Mouse (Mus musculus) neural tube, embryonic 15.5 days (tissue): Measurements from ENCODE around the gene Olfr1211. TPM values are rescaled to one million over a fixed set of nuclear protein-coding genes. Genes with fewer than 3 reads are reported as not detected.

Experiments
- ATAC-seq: fragments of 200-750 bp; cut with Nextera tagmentation; 2 replicates; pipeline ENCODE4 v1.8.0; 2017; ENCODE audit warnings: mild to moderate bottlenecking, moderate TSS enrichment, moderate library complexity; ENCODE audit not compliant: low FRiP score
- H3K27ac ChIP-seq: fragments of 300-500 bp; sonication (generic); replicated peaks from 2 replicates; pipeline ENCODE4 v1.5.1; 2015; ENCODE audit warnings: mild to moderate bottlenecking, inconsistent platforms
- H3K27me3 ChIP-seq: fragments of 300-500 bp; sonication (generic); replicated peaks from 2 replicates; pipeline ENCODE4 v1.6.1; 2015; ENCODE audit warnings: inconsistent platforms
- H3K36me3 ChIP-seq: fragments of 300-500 bp; sonication (generic); 2 replicates; pipeline ENCODE4 v1.6.1; 2015; ENCODE audit warnings: inconsistent platforms
- H3K4me1 ChIP-seq: fragments of 300-500 bp; sonication (generic); 2 replicates; pipeline ENCODE4 v1.6.1; 2015; ENCODE audit warnings: inconsistent platforms
- H3K4me2 ChIP-seq: fragments of 300-500 bp; sonication (generic); 2 replicates; pipeline ENCODE4 v1.6.1; 2015; ENCODE audit warnings: inconsistent platforms, mild to moderate bottlenecking, moderate library complexity
- H3K4me3 ChIP-seq: fragments of 300-500 bp; sonication (generic); replicated peaks from 2 replicates; pipeline ENCODE4 v1.5.1; 2015; ENCODE audit warnings: mild to moderate bottlenecking, inconsistent platforms
- H3K9ac ChIP-seq: fragments of 300-500 bp; sonication (generic); replicated peaks from 2 replicates; pipeline ENCODE4 v1.6.1; 2015; ENCODE audit warnings: mild to moderate bottlenecking, inconsistent platforms
- H3K9me3 ChIP-seq: fragments of 300-500 bp; sonication (generic); replicated peaks from 2 replicates; pipeline ENCODE4 v1.6.1; 2016; ENCODE audit warnings: inconsistent platforms
- WGBS: fragments of 180-500 bp; shearing (Covaris S2); methylation state at CpG from one replicate; pipeline ENCODE4 v1.1.7; 2015; ENCODE audit warnings: mixed read lengths; 5-methylcytosine and 5-hydroxymethylcytosine counted together
- polyA plus RNA-seq: library from polyadenylated mRNA; unstranded; fragments of >200 nt; fragmentation: Nextera tagmentation; extraction: Ambion mirVana; gene quantifications from 2 replicates; pipeline ENCODE4 v1.2.1, GENCODE M21; 2015

Gene Olfr1211
- polyA plus RNA-seq: not detected in 2 replicates

DNA sequence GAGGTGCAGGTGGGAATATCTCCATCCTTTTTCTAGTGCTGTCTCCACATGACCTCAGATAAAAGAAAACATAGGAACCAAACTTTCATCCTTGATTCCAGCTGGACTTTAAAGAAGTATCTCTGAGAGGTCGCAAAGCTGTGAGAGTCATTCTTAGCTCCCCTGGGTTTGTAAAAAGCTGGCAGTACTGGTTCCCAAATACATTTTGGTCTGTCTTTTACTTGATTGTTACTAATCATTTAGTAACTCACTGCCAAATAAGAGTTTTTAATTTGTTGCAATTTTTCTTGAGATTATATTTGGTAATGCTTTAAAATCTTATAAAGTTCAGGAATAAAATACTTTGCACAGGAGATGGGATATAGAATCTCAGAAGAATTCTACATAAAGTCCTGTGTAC is at the start of gene Olfr1211:
Olfr1211 (minus strand) TSS at position 101 of the 400 bp plus-strand sequence.
- H3K27me3 ChIP-seq: no peaks in the 10 kb centered on the region
- no peak within 1 kb of the TSS for H3K9ac ChIP-seq
- H3K4me1 ChIP-seq: no peaks in the 10 kb centered on the region
- no peaks in the 10 kb centered on the region for H3K9me3 ChIP-seq
- no peaks in the 10 kb centered on the region for H3K36me3 ChIP-seq
- no peak for ATAC-seq
- no peak within 1 kb of the TSS for H3K4me2 ChIP-seq
- 91% methylated on average over 1 of the region's 1 CpGs for WGBS
- no peak within 1 kb of the TSS for H3K4me3 ChIP-seq
- no peak within 1 kb of the TSS for H3K27ac ChIP-seq

DNA sequence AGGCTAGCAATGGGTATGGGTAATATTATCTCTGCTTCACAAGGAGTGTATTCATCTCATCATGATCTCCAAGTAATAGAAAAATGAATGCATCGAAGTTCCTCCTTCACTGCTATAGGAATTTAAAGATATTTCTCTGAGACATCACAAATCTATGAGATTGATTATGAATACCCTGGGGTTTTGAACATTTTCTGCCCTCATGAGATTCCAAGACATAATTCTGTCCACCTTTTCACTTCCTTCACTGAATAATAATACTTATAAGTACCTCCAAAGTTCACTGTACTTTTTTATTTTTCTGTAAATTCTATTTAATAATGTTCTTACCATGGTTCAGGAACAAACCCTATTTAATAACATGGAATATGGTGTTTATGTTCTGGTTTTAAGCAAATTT is 42.3 kb upstream of the Olfr1211 start, which contains the start of gene Gm13762:
Gm13762 (minus strand) TSS at position 101 of the 400 bp plus-strand sequence.
- Histone ChIP-seq H3K9ac (no peak within 1 kb of the TSS), H3K27ac (no peak within 1 kb of the TSS), H3K27me3 (no peaks in the 10 kb centered on the region), H3K9me3 (no peaks in the 10 kb centered on the region), H3K4me1 (no peaks in the 10 kb centered on the region), H3K4me2 (no peak within 1 kb of the TSS), H3K36me3 (no peaks in the 10 kb centered on the region), H3K4me3 (no peak within 1 kb of the TSS)
- no peak for ATAC-seq
- 82% methylated on average over 1 of the region's 1 CpGs for WGBS

DNA sequence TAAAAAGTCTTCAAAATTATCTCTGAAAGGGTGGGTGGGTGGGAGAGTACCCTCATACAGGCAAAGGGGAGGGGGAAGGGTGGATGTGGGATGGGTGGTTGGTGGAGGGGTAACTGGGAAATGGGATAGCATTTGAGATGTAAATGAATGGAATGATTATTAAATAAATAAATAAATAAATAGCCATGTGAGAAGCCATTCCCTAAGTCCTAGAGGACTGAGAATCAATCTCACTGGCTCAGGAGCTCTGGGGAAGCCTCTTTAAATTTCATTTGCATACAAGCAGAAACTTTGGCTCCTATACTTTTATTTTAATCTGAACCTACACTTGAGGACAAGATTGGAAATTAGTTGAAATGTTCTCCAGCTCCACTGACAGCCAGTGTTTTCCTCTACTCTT is 15.8 kb upstream of the Olfr1211 start, which contains the start of gene Olfr1212:
Olfr1212 (plus strand) TSS at position 301 of the 400 bp plus-strand sequence.
- H3K4me3 ChIP-seq: no peak within 1 kb of the TSS
- no peak for ATAC-seq
- no peaks in the 10 kb centered on the region for H3K9me3 ChIP-seq
- no peaks in the 10 kb centered on the region for H3K36me3 ChIP-seq
- no peaks in the 10 kb centered on the region for H3K27me3 ChIP-seq
- no peak within 1 kb of the TSS for H3K27ac ChIP-seq
- H3K4me1 ChIP-seq: no peaks in the 10 kb centered on the region
- no peak within 1 kb of the TSS for H3K9ac ChIP-seq
- no peak within 1 kb of the TSS for H3K4me2 ChIP-seq

DNA sequence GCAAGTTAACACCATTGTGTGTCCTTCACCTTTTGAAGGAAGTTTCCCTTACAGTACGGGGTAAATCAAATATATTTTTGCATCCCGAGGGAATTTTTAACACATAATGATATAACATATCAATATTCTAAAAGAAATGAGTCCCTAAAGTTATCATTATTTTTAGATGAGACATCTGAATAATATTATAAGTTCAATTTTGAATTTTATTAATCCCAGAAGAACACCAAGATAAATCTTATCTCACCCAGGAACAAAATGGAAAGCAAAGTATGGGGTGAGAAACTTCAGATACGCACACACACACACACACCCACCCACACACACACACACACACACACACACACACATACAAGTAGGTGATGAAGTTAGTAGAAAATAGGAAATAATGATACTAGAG is 22.9 kb downstream of the Olfr1211 start, which contains the start of gene Olfr1209:
Olfr1209 (minus strand) TSS at position 101 of the 400 bp plus-strand sequence.
- H3K9me3 ChIP-seq: no peaks in the 10 kb centered on the region
- no peak within 1 kb of the TSS for H3K4me3 ChIP-seq
- H3K4me2 ChIP-seq: no peak within 1 kb of the TSS
- H3K9ac ChIP-seq: no peak within 1 kb of the TSS
- H3K27me3 ChIP-seq: no peaks in the 10 kb centered on the region
- H3K36me3 ChIP-seq: no peaks in the 10 kb centered on the region
- no peak within 1 kb of the TSS for H3K27ac ChIP-seq
- no peaks in the 10 kb centered on the region for H3K4me1 ChIP-seq
- ATAC-seq: no peak
- WGBS: 92% methylated on average over 3 of the region's 3 CpGs

DNA sequence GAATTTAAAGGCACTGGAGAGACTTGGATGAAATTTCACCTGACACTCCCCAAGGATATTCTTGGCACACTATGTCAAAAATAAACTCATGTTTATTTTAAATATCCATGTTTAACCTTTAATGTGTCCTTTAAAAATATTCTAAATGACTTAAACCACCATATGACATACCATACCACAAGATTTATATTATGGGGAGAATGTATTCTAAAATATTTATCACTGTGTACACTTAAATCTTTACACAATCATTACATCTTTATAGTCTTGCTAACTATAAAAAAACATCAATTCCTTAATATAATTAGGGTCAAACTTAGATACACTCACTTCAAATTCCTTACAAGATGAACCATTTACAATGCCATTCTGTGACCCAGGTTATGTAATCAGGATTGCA is 35.7 kb downstream of the Olfr1211 start, which contains the start of gene Olfr1208:
Olfr1208 (minus strand) TSS at position 101 of the 400 bp plus-strand sequence.
- ATAC-seq: no peak
- Histone ChIP-seq H3K4me3 (no peak within 1 kb of the TSS), H3K9ac (no peak within 1 kb of the TSS), H3K9me3 (no peaks in the 10 kb centered on the region), H3K4me2 (no peak within 1 kb of the TSS), H3K4me1 (no peaks in the 10 kb centered on the region), H3K27ac (no peak within 1 kb of the TSS), H3K27me3 (no peaks in the 10 kb centered on the region), H3K36me3 (no peaks in the 10 kb centered on the region)

Other genes starting within 250 kb of the Olfr1211 start
- gene Olfr1195, start 248.9 kb downstream of the Olfr1211 start, polyA plus RNA-seq: not detected in 2 replicates
- not detected in 2 replicates for gene Olfr1196, start 233.5 kb downstream of the Olfr1211 start, polyA plus RNA-seq
- gene Olfr1197, start 205.7 kb downstream of the Olfr1211 start, polyA plus RNA-seq: not detected in 2 replicates
- not detected in 2 replicates for gene Olfr1198, start 186.7 kb downstream of the Olfr1211 start, polyA plus RNA-seq
- gene Olfr1199, start 177.6 kb downstream of the Olfr1211 start, polyA plus RNA-seq: not detected in 2 replicates
- not detected in 2 replicates for gene Olfr1200, start 167.6 kb downstream of the Olfr1211 start, polyA plus RNA-seq
- not detected in 2 replicates for gene Olfr1201, start 145.1 kb downstream of the Olfr1211 start, polyA plus RNA-seq
- 0.08 TPM in 1 of 2 replicates, not detected in the other for gene Olfr1202, start 123.6 kb downstream of the Olfr1211 start, polyA plus RNA-seq
- not detected in 2 replicates for gene Olfr1205, start 108.4 kb downstream of the Olfr1211 start, polyA plus RNA-seq
- not detected in 2 replicates for gene Olfr1204, start 88.8 kb downstream of the Olfr1211 start, polyA plus RNA-seq
- gene Olfr1206, start 74.9 kb downstream of the Olfr1211 start, polyA plus RNA-seq: not detected in 2 replicates
- gene Olfr1208, start 35.8 kb downstream of the Olfr1211 start, polyA plus RNA-seq: not detected in 2 replicates
- not detected in 2 replicates for gene Olfr1209, start 23.0 kb downstream of the Olfr1211 start, polyA plus RNA-seq
- gene Olfr1212, start 15.9 kb upstream of the Olfr1211 start, polyA plus RNA-seq: not detected in 2 replicates
- not detected in 2 replicates for gene Gm13762, start 42.2 kb upstream of the Olfr1211 start, polyA plus RNA-seq
- gene Olfr1214, start 54.5 kb upstream of the Olfr1211 start, polyA plus RNA-seq: not detected in 2 replicates
- not detected in 2 replicates for gene Olfr1215, start 68.9 kb upstream of the Olfr1211 start, polyA plus RNA-seq
- not detected in 2 replicates for gene Olfr1216, start 80.2 kb upstream of the Olfr1211 start, polyA plus RNA-seq
- not detected in 2 replicates for gene Olfr1217, start 94.0 kb upstream of the Olfr1211 start, polyA plus RNA-seq
- not detected in 2 replicates for gene Olfr1218, start 123.1 kb upstream of the Olfr1211 start, polyA plus RNA-seq
- not detected in 2 replicates for gene Olfr1219, start 145.4 kb upstream of the Olfr1211 start, polyA plus RNA-seq
- not detected in 2 replicates for gene Olfr1220, start 168.7 kb upstream of the Olfr1211 start, polyA plus RNA-seq
- gene Olfr1221, start 179.2 kb upstream of the Olfr1211 start, polyA plus RNA-seq: not detected in 2 replicates
- not detected in 2 replicates for gene Olfr1222, start 194.9 kb upstream of the Olfr1211 start, polyA plus RNA-seq
- not detected in 2 replicates for gene Olfr1223, start 213.4 kb upstream of the Olfr1211 start, polyA plus RNA-seq
- gene Olfr1224-ps1, start 226.0 kb upstream of the Olfr1211 start, polyA plus RNA-seq: not detected in 2 replicates
- gene Olfr1225, start 236.6 kb upstream of the Olfr1211 start, polyA plus RNA-seq: not detected in 2 replicates